Mouse (Mus musculus) macrophage (primary cell): ENCODE measurements around the gene Hsd17b11. TPM values are rescaled to one million over a fixed set of nuclear protein-coding genes. Genes with fewer than 3 reads are reported as not detected.

Experiments used
- H3K27ac ChIP-seq: fragments of 350-480 bp; formaldehyde crosslinking; 2 replicates; pipeline ENCODE4 v1.9.0; 2021
- H3K36me3 ChIP-seq: fragments of 350-480 bp; formaldehyde crosslinking; 2 replicates; pipeline ENCODE4 v1.9.0; 2021; ENCODE audit errors: inconsistent target
- H3K4me3 ChIP-seq: fragments of 350-480 bp; formaldehyde crosslinking; 2 replicates; pipeline ENCODE4 v1.9.0; 2021; ENCODE audit errors: inconsistent target
- H3K79me2 ChIP-seq: fragments of 350-480 bp; formaldehyde crosslinking; 2 replicates; pipeline ENCODE4 v1.9.0; 2021; ENCODE audit errors: inconsistent target
- WGBS: methylation state at CpG from one replicate; pipeline ENCODE4 v1.1.7; 2026; ENCODE audit warnings: inconsistent platforms; ENCODE audit not compliant: missing documents; 5-methylcytosine and 5-hydroxymethylcytosine counted together
- polyA plus RNA-seq: library from polyadenylated mRNA; stranded (reverse); fragments of 250-400 nt; gene quantifications from 3 replicates; pipeline ENCODE4 v1.2.4, GENCODE M21; 2018; ENCODE audit warnings: inconsistent platforms

Gene Hsd17b11
- polyA plus RNA-seq, 1 experiment from 2014 or later, result 228 TPM

DNA sequence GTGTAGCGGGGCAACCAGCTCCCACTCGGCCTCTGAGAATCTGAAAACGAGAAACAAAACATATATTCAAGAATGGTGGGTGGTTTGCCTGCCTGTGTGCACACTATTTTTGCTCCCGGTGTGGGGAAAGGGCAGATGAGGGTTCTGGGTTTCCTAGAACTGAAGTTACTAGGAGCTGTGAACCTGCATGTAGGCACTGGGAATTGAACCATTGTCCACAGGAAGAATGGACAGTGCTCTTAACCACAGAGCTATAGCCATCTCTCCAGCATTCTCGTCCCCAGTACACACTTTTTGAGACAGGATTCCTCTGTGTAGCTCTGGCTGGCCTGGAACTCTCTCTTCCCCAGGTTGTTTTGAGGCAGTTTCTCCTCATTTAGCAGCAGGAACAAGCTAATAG lies 839 bp upstream of the Hsd17b11 start:
- H3K79me2 ChIP-seq, result peaks cover 37% of the 10 kb centered on the region
- H3K27ac ChIP-seq, result peak overlapping the region; percentile 88
- 45% methylated on average over 5 of the region's 5 CpGs for WGBS
- peak overlapping the region; percentile 57 for H3K4me3 ChIP-seq
- H3K36me3 ChIP-seq, result peaks cover 7% of the 10 kb centered on the region; the same call in 1 of the 2 replicates

DNA sequence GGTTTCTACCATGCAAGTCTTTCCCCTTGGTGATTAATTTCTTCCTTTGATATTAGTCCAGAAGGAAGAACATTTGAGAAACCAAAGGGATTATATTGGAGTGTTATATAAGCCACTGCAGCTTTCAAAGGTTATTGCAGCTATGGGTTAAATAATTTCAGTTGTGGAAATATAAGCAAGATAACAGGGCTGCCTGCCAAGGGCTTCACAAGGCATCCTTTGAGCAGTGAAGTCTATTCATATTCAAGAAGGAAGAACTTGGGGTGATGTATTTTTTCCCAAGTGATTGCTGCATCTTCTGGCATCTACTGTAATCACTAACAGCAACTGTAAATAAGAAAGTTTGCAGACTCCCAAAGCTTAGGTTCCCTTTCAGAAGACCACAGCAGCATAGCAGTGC lies 10.3 kb downstream of the Hsd17b11 start:
- no peak overlapping the region for H3K27ac ChIP-seq
- H3K4me3 ChIP-seq, result no peak overlapping the region
- peaks cover 47% of the 10 kb centered on the region for H3K36me3 ChIP-seq
- peaks cover 49% of the 10 kb centered on the region; the same call in 1 of the 2 replicates for H3K79me2 ChIP-seq

DNA sequence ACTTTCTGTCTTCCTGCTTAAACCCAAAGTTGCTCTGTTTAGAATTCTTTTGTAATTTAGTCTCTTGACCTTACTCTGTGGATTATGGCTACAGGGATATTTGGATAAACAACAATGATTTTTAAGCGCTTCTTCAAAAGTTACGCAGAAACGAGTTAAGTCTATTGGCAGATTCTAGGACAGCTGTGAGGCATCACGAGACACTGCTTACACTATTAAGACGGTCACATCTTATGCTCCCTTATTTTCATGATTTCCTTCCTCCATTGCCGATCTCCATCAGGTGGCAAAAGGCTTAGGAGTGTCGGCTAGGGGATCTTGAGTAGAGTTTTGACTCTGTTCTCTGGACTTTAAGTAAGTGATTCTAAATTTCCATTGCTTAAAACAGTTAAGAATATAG lies 11.5 kb downstream of the Hsd17b11 start:
- 98% methylated on average over 7 of the region's 7 CpGs for WGBS
- H3K4me3 ChIP-seq, result no peak overlapping the region

DNA sequence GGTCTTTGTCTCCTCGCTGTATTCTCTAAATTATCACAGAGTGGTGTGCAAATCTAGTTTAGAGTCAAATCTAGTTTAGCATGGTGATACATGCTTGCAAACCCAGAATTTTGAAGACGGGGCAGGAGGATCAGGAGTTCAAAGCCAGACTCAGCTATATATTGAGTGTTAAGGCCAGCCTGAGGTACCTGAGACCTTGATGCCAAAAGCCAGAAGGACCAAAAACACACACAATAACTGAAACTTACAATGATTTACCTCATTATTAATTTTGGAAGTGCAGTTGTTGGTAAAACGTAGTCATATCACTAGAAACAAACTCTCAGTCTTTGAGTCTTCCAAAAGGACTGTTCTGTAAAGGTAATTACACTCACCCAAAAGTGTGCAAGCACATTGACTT lies 12.3 kb downstream of the Hsd17b11 start:
- peaks cover 29% of the 10 kb centered on the region; the same call in 1 of the 2 replicates for H3K79me2 ChIP-seq
- no peak overlapping the region for H3K4me3 ChIP-seq
- H3K36me3 ChIP-seq, result peaks cover 58% of the 10 kb centered on the region
- 100% methylated on average over 3 of the region's 3 CpGs for WGBS
- no peak overlapping the region for H3K27ac ChIP-seq

More for the DNA sequence above, 11.5 kb downstream of the Hsd17b11 start:
- Histone ChIP-seq H3K79me2 (peaks cover 37% of the 10 kb centered on the region; the same call in 1 of the 2 replicates), H3K27ac (no peak overlapping the region), H3K36me3 (peaks cover 50% of the 10 kb centered on the region)

DNA sequence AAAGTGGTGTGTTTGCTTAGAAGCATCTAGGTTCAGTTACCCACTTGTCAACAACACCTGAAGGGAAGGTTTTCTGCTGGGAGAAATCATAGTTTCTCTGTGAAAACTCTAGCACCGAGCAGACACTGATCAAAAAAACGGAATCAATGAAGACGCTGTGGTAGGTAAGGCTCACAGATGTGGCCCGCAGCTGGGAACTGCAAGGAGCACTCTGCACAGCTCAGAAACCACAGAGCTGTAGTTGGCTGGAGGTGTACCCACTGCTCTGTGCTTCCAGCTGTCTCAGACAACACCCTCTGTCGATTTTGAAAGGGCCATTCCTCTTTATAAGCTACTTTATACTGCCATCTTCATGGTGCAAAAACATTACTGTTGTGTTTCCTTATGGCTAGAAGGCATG lies 13.9 kb downstream of the Hsd17b11 start:
- H3K4me3 ChIP-seq, result no peak overlapping the region
- 87% methylated on average over 5 of the region's 5 CpGs for WGBS

DNA sequence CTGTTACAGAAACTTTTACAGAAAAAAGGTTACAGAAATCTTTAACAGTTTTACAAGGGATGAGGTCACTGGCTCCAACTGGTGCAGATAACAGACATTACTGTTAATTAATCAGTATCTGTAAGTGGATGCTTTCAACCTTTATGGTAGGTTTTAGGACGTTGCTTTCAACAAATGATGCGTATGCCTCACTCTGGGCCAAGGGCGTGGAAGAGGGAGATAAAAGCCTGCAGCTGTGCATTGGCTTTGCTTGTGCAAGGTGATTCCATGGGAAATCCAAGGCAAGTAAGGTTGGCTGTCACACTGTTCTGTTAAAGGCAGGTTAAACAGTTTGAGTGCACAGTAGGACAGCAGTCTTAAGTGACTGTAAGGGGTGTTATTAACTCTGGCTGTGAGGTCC lies 14.9 kb downstream of the Hsd17b11 start:
- no peak overlapping the region for H3K4me3 ChIP-seq
- H3K79me2 ChIP-seq, result peaks cover 3% of the 10 kb centered on the region; the same call in 1 of the 2 replicates
- peaks cover 78% of the 10 kb centered on the region for H3K36me3 ChIP-seq
- 92% methylated on average over 3 of the region's 3 CpGs for WGBS
- H3K27ac ChIP-seq, result no peak overlapping the region

More for the DNA sequence above, 13.9 kb downstream of the Hsd17b11 start:
- Histone ChIP-seq H3K27ac (no peak overlapping the region), H3K36me3 (peaks cover 70% of the 10 kb centered on the region), H3K79me2 (peaks cover 13% of the 10 kb centered on the region; the same call in 1 of the 2 replicates)

DNA sequence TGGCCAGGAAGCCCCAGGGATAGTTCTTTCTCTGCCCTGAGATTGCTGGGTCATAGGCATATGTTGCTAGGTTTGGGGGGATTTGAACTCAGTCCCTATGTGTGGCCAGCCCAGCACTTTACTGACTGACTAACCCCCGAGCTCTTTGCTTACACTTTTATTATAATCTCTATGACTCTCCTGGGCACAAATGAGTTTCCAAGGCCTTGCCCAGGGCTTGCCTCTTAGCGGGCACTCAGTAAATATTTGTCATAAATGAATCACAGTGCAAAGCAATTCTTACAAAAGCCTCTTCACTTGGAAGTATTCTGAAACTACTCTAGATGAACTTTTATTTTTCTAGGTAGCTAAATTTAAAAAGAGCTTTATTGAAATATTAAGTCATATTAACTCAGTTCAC lies 17.8 kb downstream of the Hsd17b11 start:
- peaks cover 71% of the 10 kb centered on the region for H3K36me3 ChIP-seq
- no peak overlapping the region for H3K27ac ChIP-seq
- WGBS, result 100% methylated on average over 2 of the region's 2 CpGs
- H3K4me3 ChIP-seq, result no peak overlapping the region
- no peaks in the 10 kb centered on the region for H3K79me2 ChIP-seq

DNA sequence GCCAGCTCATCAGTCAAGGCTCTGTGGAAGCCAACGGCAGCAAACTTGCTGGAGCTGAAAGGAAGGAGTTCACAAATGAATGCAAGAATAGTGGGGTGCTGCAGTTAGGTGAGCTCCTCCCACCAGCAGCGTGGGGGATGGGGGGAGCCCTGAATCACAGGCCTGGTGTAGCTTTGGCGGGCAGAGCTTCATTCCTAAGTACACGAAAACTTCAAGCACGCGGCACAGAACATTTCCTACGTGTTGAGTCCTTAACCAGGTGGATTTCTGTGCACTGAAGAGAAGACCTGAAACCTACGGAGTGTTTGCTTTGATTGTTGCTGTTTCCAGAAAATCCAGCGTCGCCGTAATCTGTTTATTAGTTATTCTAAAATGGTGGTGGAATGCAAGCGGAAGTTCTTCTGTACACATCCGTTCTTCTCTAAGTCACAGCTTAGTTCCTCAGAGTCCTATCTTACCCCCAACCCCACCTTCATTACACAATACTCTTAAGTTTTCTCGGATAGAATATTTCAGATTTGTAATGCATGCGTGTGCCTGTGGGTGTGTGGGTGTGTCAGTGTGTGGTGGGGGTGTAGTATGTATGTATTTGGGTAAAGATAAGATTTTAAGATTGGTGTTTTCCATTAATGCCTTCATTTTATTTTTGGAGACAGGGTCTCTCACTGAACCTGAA lies 18.3 kb downstream of the Hsd17b11 start:
- Histone ChIP-seq H3K27ac (no peak overlapping the region), H3K36me3 (peaks cover 65% of the 10 kb centered on the region)
- 90% methylated on average over 15 of the region's 15 CpGs for WGBS

DNA sequence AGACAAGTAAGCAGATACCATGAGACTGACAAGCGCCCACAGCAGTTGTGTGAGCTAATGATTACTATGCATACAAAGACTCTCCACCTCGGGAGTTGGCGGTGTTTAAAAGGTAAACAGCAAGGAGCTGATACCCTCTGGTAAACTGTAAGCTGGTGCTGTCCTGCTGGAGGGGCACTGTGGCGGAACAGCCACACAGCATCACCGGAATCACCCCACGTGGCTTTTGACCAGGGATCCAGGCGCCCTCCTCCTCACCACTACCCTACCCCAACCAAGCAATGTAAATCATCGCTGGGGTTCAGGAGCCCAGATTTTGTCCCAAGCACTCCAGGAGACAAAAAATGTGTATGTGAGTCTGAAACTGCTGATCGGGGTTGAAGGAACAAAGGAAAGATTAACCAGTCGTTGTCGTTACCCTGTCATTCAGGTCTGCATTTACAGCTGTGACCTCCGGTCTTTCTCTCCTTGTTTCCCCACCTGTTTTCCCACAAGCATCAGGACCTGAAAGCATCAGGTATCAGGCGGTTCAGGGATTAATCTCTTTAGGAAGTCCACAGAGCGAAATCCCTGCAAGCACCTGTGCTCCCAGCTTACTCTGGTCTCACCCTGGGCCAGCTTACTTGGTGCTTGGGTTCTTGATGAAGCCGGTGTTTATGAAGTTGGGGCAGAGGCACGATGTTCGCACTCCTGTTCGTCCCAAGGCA lies 19.0 kb downstream of the Hsd17b11 start:
- Histone ChIP-seq H3K79me2 (no peaks in the 10 kb centered on the region), H3K27ac (no peak overlapping the region), H3K4me3 (no peak overlapping the region), H3K36me3 (peaks cover 58% of the 10 kb centered on the region)
- WGBS, result 93% methylated on average over 18 of the region's 18 CpGs

More for the DNA sequence above, 18.3 kb downstream of the Hsd17b11 start:
- Histone ChIP-seq H3K79me2 (no peaks in the 10 kb centered on the region), H3K4me3 (no peak overlapping the region)

DNA sequence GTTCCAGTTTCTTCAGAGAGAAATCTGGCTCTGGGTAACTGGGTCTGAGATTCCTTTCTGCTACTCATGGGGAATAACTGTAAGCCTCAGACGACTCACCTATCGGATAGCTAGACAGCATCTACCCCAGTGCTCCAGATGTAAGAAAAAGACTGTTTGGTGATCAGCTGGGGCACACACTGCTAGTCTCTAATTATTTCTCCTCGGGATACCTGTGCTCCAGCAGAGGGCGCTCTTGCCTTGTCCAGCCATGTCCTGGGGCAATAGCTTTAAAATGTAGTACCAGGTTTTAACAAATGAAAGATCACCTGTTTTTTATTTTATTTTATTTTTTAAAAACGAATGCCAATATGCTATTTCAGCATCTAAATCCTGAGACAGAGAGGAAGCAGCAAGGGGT lies 22.0 kb downstream of the Hsd17b11 start:
- Histone ChIP-seq H3K36me3 (peaks cover 38% of the 10 kb centered on the region), H3K27ac (no peak overlapping the region), H3K4me3 (no peak overlapping the region), H3K79me2 (no peaks in the 10 kb centered on the region)
- 13% methylated on average over 5 of the region's 5 CpGs for WGBS

DNA sequence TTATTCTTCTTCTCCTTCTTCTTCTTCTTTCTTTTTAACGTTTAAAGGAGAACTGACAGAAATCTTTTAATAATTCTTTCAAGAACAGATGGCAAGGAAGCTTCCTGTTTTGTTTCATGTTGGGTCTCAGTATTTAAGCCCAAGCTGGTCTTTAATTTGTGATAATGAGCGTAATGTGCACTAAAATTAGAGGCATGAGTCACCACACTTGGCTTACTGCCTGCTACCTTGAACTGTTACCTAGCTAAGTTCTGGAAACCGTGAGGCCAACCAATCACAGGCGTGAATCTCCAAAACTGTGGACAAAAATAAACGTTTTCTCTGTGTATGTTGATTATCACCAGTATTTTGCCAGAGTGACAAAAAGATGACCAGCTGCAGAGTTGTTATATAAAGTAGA lies 23.0 kb downstream of the Hsd17b11 start:
- Histone ChIP-seq H3K79me2 (no peaks in the 10 kb centered on the region), H3K27ac (no peak overlapping the region), H3K4me3 (no peak overlapping the region), H3K36me3 (peaks cover 35% of the 10 kb centered on the region)
- 67% methylated on average over 4 of the region's 5 CpGs for WGBS

DNA sequence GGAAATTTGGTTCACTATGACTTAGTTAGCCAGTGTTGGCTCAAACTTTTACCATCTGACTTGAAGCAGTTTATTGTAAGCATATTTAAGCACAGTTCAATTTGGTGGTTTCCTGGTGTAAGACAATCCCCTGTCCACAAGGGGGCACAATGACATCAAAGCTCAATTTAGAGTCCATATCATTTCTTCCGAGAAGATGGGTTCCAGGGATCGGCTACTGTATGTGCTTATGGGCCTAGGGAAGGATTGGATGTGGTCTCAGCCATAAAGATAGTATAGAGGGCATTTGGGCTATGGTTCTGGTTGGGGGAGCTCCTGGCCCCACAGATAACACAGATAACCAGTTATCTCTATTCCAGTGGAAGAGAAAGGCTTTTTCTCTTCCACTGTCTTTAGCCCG lies 26.5 kb downstream of the Hsd17b11 start:
- H3K79me2 ChIP-seq, result no peaks in the 10 kb centered on the region
- no peak overlapping the region for H3K4me3 ChIP-seq
- H3K36me3 ChIP-seq, result peaks cover 41% of the 10 kb centered on the region
- no peak overlapping the region for H3K27ac ChIP-seq
- 80% methylated on average over 2 of the region's 3 CpGs for WGBS

DNA sequence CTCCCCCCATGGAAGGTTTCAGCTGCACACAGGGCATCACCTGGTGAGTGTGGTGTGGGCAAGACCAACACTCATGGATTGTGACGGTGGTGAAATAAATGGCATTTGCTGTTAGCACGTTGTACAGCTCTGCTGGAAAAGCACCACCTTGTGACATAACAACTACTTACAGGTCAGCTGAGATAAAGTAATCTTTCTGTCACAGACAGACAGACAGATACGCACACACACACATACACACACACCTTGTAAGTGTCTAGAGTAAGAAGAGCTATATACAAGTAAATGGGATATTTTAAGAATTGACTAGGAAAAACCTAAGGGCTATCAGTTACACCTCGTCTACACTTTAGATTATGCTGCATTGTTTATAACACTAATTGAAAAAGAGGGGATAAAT lies 27.1 kb downstream of the Hsd17b11 start:
- H3K36me3 ChIP-seq, result peaks cover 43% of the 10 kb centered on the region
- no peak overlapping the region for H3K4me3 ChIP-seq
- 80% methylated on average over 1 of the region's 4 CpGs for WGBS

DNA sequence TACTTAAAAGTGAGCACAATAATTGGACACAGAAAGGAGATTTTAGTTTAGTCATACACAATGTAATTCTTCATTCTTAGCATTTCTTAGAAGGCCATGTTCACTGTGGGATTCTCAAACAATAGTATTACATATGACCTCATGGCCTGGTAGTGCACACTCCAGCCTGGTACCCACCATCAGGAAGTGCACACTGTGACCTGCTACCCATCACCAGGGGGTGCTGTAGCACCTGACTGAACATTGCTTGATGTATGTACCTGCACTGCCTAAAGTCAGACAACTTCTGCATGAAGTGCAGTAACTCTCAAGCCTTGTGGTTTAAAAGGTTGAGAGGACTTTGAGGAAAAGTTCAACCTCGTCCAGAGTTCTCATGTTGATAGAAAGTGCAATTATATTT lies 28.1 kb downstream of the Hsd17b11 start:
- H3K79me2 ChIP-seq, result no peaks in the 10 kb centered on the region
- H3K4me3 ChIP-seq, result no peak overlapping the region
- peaks cover 47% of the 10 kb centered on the region for H3K36me3 ChIP-seq
- H3K27ac ChIP-seq, result no peak overlapping the region
- no CpG with 5 or more reads among the region's 1 CpGs for WGBS

More for the DNA sequence above, 27.1 kb downstream of the Hsd17b11 start:
- Histone ChIP-seq H3K27ac (no peak overlapping the region), H3K79me2 (no peaks in the 10 kb centered on the region)

DNA sequence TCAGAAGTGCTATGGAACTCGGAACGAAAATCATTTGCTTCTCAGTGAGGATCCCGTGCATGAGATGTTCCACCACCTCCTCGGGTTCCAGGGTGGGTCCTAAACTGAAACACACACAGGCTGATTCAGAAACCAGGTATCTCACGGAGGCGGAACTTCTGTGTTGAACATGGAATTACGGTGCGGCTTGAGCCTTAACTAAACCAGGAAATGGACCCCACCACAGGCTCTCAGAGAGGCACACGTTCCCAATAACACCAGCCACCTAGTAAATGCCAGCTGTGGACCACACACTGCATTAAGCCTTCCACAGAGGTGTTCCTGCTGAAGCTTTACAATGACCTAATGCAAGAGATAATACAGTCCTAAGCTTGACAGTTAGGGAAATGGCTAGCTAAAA lies 28.9 kb downstream of the Hsd17b11 start:
- 93% methylated on average over 9 of the region's 9 CpGs for WGBS

More for the DNA sequence above, 28.9 kb downstream of the Hsd17b11 start:
- Histone ChIP-seq H3K36me3 (peaks cover 47% of the 10 kb centered on the region), H3K4me3 (no peak overlapping the region), H3K79me2 (no peaks in the 10 kb centered on the region), H3K27ac (no peak overlapping the region)
